Mouse (Mus musculus) ES-Bruce4 (cell line): ENCODE measurements at regions not wholly inside any gene's neighbourhood (a gene's known extent, or its start where the extent isn't known, plus 50 kb on each side); places are given as distances from the start of the nearest gene placed in this dataset.

Source experiments
- CTCF ChIP-seq: IDR thresholded peaks from one replicate; pipeline ENCODE4 v1.8.1; 2011; ENCODE audit warnings: low read depth, low read length
- EP300 ChIP-seq: IDR thresholded peaks from 2 replicates; pipeline ENCODE4 v1.6.1; 2011; ENCODE audit warnings: low read depth, low read length; ENCODE audit not compliant: insufficient read depth
- POLR2A ChIP-seq: IDR thresholded peaks from one replicate; pipeline ENCODE4 v1.8.1; 2011; ENCODE audit warnings: low read length; ENCODE audit not compliant: insufficient read depth

GRCm38 (mm10) chr11:23140429-23141099, 115.3 kb upstream of the Xpo1 start:
- TF ChIP-seq POLR2A (no peak), CTCF (no peak), EP300 (no peak)
